Mouse (Mus musculus) gastrocnemius, postnatal 4 days (tissue): Measurements from ENCODE around the gene Fn3krp. TPM values are rescaled to one million over a fixed set of nuclear protein-coding genes. Genes with fewer than 3 reads are reported as not detected.

Experiments used
- DNase-seq, 2 experiments: peaks; one replicate each; pipeline ENCODE4 v3.0.0; 2021 to 2022; ENCODE audit warnings: low spot score in 2 of 2, mixed read lengths in 2 of 2
- long read RNA-seq, 2 experiments: library from polyadenylated mRNA; stranded (forward); transcript quantifications; one replicate each; pipeline ENCODE4 v2.0.0; 2021
- total RNA-seq, 2 experiments: library from RNA; stranded (reverse); gene quantifications; 2 replicates each; pipeline ENCODE4 v1.2.3; 2021

Fn3krp gene
- total RNA-seq = 10 to 100 TPM; 12.9 to 13.1 TPM
- long read RNA-seq, experiment 1 = 0 reads
- long read RNA-seq, experiment 2, partial matches to known transcripts = 0 of 1 reads
- long read RNA-seq, experiment 2, other reads (novel, unspliced or antisense) = 1 of 1 reads

DNA sequence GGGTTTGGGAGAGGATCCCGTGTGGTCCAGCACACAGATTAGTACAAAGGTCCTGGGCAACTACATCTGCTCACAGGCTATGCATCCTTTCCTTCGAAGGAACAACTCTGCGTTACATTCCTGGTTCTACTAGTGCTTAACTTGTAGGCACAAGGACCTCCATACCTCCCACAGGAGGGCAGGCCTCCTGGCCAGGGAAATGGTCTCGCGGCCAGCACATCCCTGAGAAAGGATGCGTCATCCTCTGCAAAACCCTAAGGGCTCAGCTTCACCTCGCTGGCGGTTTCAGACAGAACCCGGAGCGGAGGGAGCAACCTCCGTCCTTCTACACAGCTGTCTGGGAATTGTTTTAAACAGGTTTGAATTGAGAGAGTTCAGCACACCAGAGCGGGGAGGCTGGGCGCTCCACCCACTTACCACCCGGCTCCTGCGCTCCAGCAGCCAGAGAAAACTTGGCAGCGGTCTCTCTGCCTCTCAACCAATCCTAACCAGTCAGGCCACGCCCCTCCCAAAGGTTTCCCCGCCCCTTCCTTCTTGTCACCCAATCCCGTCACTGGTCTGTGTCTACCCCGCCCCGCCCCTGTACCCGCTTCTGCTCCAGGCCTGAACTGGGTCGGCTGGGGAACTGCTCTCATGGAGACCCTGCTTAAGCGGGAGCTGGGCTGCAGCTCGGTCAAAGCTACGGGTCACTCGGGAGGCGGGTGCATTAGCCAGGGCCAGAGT lies at the start of gene Fn3krp:
Gene Fn3krp, plus strand, starts transcription at position 572 of the 723 bp plus-strand sequence.
- peak; percentile 94 to 99 for DNase-seq

DNA sequence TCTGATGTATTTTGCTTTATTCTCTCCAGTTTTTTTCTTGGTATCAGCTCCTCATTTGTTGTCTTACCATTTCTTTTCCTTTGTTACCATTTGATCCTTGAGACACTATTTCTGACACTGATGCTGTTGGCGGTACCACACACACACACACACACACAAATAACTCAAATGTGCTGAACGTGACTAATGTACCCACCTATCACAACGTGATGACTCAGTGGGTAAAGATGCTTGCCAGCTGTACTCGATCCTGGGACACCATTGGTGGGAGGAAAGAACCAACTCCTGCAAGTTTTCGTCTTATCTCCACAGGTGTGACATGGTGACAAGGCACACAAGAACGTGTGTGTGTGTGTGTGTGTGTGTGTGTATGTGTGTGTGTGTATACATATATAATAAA lies 47.9 kb upstream of the Fn3krp start:
- no peak for DNase-seq

DNA sequence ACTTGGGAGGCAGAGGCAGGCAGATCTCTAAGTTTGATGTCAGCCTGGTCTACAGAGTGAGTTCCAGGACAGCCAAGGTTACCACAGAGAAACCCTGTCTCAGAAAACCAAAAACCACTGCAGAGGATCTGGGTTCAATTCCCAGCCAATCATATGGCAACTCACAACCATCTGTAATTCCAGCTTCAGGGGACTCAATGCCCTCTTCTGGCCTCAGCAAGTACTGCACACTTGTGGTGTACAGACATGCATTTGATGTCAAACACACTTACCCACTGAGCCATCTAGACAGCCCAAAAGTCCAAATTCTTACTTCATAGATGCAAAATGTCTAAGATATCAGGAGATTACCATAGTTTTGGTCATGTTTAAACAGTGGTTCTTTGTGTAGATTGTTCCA lies 42.6 kb upstream of the Fn3krp start:
- DNase-seq = no peak

DNA sequence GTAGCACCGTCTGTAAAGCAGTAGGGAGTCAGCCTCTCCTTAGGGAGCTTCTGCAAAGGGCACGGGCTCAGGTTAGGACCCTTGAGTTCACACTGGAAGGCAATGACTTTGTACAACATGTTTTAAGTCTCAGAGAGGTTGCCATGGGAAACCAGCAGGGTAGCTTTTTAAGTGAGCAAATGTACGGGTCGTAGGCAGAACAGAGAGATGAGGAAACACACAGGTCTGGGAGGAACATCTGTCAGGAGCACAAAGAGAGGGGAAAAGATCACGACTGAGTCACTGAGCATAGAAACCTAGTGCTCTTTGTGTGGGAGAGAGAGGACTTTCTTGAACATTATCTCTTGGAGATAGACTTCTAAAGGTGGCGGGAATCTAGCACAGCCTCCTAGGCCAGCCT lies 40.9 kb upstream of the Fn3krp start:
- no peak for DNase-seq

DNA sequence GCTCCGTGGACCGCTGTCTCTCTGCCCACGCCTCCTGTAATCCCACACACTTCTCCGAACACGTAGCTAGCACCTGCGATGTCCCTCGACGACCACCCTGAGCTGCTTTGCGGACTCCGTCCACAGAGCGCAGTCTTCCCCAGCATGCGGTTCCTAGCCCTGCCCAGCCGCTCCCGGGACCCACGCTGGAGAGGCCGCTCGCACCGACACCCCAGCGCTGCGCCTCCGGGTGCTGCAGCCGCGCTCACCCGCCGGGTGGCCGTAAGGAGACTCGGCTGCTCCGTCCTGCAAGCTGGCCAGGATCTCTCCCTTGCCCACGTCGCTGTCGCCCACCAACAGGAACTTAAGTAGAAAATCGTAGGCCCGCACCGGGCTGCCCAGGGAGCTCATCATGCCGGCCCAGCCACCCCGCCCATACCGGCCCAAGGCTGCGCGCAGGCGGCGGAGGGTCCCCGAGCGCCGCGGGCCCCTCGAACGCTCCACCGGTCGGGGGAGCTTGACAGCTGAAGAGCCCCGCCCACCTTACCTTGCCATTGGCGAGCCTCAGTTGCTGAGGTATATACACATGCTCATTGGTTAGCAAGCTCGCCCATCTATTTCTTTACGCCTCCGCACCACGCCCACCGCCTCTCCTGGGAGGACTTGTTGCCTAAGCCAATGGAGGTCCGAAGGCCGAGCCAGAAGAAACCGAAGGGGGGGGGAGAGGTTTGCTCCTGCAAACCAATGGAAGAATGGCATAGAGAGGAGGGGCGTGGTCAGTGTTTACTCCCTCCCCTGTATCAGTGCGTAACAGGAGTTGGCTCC lies 33.2 kb upstream of the Fn3krp start, which contains the start of gene Rab40b:
Gene Rab40b, minus strand, starts transcription at position 502 of the 804 bp plus-strand sequence.
- DNase-seq = peak; percentile 78 to 94

DNA sequence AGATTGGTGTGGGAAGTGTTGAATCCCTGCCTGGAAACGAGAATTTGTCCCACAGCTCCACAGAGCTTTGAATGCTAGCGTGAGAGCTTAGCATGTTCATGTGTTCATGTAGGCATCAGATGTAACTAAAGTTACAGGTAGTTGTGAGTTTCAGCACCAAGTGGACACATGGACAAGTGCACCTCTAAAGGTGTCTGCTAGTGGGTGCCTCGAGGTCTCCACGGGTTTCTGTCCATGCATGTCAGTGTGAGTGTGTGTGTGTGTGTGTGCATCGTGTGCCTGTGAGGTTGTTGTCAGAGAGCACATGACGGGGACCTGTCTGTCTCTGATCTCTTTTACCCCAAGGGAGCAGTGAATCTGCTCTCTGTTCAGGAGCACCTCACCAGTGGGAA lies 32.7 kb upstream of the Fn3krp start:
- no peak for DNase-seq

DNA sequence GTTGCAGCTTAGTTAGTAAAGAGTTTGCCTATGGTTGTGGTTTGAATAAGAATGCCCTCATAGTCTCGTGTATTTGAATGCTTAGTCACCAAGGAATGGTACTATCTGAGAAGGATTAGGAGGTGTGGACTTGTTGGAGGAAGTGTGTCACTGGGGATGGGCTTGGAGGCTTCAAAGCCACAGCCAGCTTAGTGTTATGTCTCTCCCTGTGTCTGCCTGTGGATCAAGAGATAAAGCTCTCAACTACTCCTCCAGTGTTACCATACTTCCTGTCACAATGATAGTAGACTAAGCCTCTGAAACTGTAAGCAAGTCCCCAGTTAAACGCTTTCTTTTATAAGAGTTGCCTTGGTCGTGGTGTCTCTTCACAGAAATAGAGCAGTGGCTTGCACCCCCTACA lies 30.4 kb upstream of the Fn3krp start:
- no peak for DNase-seq

DNA sequence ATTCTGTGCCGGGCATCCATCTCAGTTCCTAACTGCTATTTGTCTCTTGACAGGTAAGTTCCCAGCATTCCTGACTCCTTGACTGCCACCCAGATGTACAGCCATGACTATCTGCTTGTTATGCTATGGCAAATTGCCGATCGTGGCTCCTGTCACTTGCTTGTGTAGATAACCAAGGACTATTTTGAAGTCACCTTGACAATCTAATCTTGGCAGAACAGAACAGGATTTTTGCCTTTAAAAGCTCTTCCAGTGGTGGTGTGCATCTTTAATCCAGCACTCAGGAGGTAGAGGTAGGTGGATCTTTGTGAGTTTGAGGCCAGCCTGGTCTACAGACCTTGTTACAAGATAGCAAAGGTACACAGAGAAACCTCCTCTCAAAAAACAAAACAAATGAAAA lies 28.8 kb upstream of the Fn3krp start:
- no peak for DNase-seq

DNA sequence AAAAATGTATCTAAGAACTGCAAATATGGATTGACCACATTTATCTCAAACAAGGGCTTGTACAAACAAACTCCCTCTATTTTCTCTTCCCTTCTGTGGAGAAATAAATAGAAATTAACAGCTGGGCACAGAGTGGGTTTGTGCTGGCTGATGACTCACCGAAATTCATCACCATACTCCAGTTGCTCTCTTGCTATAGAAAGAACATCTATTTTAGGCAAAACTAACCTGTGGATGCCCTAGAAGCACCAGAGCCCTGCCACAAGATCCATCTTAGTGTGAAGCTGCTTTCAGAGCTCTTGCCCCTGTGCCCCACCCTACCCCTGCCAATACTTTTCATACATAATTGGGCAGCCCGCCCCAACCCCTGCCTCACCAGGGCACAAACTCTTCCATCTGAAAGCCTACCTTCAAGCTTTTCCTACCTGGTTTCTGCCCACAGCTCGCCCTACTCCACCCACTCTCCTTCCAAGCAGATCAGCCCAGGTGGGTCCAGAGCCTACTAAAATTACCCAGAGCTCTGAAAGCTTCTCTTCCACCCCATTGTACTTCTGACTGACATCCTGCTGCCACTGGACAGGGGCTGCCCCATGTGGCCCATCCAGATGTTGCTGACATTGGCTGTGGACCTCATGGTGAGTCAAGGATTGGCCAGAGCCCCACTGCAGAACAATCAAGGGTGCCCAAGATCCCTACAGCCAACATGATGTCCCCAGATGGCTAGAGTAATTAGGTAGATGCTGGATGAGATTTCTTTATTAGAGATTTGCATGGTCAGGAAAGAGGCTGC lies 13.6 kb upstream of the Fn3krp start:
- no peak for DNase-seq

DNA sequence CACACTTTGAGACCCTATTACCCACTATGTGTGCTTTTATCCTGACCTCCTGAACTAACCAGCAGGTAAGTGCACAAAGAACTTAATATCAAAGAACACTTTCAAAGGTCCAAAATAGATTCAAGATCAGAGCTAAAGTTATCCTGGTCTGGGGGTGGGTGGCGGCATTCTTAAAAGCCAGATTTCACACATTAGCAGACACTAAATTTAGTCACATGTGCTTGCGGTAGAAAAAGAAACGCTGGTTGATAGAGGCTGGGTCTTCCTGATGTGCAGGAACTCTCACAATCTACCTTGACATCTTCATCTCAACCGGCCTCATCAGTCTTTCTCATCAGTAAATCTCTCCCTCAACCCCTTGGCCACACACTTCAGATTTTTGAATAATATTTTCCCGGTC lies 6.4 kb upstream of the Fn3krp start:
- no peak for DNase-seq

DNA sequence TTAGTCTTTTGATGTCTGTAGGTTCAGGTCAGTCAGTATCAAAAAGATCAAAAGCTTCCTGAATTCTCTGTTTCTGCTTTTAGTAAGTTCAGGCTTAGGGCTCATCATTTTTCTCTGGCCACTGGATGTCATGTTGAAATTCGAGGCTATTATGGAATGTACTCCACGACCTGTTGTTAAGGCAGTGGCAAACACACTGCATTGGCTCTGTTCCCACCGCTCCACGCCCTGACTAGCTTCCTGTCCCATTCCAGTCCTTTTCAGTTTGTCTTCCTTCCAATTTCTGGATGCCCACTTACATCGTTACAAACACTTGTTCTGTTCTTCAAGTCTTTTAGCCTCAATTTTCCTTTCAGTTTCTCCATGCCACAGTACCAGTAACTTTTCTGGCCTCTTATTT lies 5.8 kb upstream of the Fn3krp start:
- DNase-seq = no peak

DNA sequence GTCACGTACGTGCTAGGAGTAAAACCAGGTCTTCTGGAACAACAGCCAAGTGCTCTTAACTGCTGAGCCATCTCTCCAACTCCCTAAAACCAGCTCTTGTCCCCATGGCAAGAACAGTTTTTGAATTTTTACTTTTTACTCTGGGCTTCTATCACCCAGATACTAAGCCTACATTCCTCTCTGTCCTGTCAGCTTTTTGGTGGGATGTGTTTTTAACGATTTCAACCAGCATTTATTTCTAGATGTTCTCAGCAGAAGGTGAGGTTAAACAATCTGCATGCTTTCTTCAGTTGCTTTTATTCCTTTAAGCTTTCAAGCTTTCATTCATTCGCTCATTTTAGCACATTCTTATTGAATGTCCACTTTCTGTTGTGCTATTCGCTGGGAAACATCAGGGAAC lies 3.2 kb upstream of the Fn3krp start:
- no peak for DNase-seq

DNA sequence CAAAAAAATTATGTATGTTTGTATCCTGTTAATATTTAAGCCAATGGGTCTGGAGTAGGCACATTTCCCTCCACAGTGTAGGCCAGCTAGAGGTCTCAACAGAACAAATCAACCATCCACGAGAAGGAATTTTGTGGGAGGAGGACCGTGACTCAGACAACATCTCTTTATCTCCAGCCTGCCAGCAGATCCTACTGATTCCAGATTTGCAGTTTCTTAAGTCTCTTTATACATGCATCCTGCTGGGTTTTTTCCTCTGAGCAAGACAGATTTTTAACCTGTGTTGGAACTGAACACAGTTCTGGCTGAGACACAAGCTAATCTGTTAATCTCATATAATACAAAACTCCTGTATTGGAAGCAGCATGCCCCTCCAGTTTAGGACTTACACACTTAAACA lies 2.3 kb upstream of the Fn3krp start:
- no peak for DNase-seq

DNA sequence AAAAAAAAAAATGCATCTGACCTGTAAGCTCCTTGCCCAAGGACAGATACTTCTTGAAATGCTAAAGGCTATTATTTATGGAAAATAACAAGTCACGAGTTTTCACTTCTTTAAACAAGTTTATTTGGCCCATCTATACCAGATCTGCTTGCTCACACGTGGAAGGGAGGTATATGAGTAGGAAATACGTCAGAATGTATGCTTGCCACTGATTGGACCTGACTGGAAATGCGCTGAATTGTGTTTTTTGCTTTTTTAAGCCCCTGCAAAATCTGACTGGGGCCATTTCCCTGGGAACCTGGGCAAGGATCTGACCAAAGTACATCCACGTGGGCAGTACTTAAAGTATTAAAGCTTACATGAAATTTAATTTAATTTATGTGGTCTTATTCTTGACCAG lies 822 bp upstream of the Fn3krp start:
- DNase-seq = no peak

DNA sequence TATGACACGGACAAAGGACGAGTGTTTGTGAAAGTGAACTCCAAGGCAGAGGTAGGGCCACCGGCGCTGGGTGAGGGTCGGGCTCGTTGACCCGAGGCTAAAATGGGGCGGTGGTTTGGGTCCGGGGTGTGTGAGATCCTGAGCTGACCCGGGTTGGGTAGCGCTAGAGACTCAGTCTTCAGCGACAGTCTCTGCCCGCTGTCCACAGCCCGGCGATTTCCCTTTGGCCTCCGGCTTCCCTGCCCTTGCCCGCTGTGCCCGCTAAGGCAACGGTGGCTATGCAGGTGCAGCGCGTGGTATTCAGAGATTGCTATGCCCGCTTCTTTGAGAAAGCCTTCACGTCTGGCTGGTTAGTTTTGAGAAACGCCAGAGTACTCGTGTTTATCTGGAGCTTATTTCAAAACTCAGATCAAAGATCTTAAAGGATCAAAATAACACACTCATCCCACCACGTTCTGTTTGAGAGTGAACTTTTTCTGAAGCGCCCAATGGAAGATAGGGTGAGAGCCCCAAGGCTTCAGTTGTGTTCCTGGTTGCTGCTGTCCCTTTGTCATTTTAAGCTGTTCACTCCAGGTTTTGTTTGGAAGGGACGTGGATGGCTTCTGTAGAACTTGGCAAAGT lies 462 bp downstream of the Fn3krp start:
- DNase-seq = no peak

DNA sequence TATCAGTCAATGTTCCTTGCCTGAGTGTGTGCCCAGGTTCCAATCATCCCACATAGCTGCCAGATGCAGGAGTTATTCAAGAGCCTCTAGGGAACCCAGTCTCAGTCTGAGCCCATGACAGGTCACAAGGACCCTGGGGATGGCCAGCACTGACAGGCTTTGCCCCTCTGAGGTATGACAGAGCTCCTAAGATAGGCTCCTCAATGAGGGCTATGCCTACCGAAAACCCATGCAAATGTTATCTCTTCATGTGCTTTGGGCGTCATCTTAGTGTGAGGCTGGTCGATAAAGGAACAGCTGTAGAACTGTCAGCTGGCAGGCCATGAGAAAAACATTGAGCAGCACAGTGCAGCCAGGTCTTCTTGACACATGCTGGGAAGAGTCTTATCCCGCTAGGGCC lies 12.2 kb downstream of the Fn3krp start:
- DNase-seq = no peak

DNA sequence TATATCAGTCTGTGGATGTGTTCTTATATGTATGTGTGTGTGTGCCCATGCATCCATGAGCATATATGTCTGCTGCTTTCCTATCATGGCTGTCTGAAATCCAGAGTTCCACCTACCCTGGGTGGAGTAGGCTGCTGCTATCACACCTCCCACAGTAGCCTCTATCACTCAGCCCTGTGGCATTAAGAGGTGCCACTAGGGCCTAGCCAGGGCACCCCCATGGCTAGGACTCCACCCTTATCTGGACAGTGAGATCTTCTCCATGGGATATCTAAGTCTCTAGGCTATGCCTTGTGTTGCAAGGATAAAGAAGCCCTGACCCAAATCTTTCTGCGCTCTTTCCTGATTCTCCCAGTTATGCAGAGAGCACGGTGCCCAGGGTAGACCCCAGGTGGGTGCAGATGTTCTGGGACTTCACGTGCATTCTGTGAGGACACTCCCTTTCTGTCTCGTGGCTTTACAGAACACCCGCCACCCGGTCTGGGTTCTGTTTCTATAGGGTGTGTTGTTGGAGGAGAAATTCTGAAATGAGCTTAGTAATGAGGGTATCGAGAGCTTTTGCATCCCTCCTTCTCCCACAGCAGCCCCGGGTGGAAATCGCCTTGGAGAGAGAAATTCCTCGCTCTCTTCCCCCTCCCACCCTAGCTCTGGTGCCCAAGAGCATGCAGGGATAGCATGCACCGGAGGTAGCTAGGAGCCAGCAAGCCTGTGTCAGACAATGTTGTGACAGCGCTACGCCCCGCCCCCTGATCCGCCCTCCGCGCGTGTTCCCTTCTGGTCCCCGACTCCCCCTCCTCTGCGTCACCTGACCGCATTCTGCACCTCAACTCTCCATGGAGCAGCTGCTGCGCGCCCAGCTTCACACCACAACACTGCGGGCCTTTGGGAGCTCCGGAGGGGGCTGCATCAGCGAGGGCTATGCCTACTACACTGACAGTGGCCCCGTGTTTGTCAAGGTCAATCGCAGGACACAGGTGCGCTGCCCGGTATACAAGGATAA lies 13.3 kb downstream of the Fn3krp start, which contains the start of gene Fn3k:
Gene Fn3k, plus strand, starts transcription at position 758 of the 1,000 bp plus-strand sequence.
- DNase-seq = peak; percentile 40 to 76

DNA sequence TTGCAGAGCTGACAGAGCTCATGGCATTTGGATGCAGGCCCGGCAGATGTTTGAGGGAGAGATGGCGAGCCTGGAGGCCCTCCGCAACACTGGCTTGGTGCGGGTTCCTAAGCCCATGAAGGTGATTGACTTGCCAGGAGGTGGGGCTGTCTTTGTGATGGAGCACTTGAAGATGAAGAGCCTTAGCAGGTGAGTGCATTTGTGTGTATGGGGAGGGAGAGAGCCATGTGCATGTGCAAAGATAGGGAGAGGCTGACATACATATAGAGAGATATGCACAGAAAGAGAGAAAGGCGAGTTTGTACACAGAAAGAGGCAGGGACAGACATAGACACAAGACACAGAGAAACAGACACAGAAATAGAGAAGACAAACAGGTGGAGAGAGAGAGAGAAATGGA lies 16.0 kb downstream of the Fn3krp start:
- DNase-seq = no peak

DNA sequence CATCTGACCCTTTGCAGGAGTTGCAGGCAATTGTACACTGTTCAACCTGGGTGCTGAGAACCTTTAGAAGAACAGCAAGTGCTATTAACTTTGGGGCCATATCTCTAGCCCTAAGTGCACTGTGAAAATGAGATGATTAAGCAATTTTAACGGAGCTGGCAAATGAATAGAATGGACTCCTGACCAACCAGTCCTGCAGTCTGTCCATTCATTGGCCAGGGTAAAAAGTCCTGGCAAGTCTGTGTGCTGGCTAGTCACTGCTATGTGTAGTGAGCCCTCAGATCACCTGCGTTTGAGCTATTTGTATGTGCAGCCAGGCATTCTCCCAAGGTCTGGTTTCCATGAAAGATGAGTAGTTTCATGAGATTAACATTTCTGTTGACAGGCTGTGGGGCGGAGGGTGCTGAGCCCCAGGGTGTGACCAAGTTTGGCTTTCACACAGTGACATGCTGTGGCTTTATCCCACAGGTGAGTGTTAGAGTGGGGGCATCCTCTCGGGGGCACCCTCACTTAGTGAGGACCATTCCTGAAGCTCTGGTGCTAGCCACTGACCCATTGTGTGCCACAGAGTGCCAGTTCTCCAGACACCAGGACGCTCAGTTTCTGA lies 18.6 kb downstream of the Fn3krp start:
- DNase-seq = no peak
